Mouse (Mus musculus) adrenal gland, postnatal 25 days (tissue): ENCODE data around the gene Paqr7. TPM values are rescaled to one million over a fixed set of nuclear protein-coding genes. Genes with fewer than 3 reads are reported as not detected.

Experiments
- DNase-seq: peaks from one replicate; pipeline ENCODE4 v3.0.0; 2021; ENCODE audit warnings: mixed read lengths
- long read RNA-seq: library from polyadenylated mRNA; stranded (forward); transcript quantifications from one replicate; pipeline ENCODE4 v2.0.0, GENCODE M21; 2021
- total RNA-seq: library from RNA; stranded (reverse); gene quantifications from 2 replicates; pipeline ENCODE4 v1.2.3, GENCODE M21; 2021

Paqr7 gene
- total RNA-seq, result 39.9 and 63.1 TPM in 2 replicates
- long read RNA-seq, transcript Paqr7-205 (3 exons, 890 nt), result minor isoform, 13 of 118 reads
- long read RNA-seq, transcript Paqr7-201 (2 exons, 2,351 nt), result major isoform, 51 of 118 reads
- long read RNA-seq, partial matches to known transcripts, result 50 of 118 reads
- long read RNA-seq, other reads (novel, unspliced or antisense), result 4 of 118 reads

DNA sequence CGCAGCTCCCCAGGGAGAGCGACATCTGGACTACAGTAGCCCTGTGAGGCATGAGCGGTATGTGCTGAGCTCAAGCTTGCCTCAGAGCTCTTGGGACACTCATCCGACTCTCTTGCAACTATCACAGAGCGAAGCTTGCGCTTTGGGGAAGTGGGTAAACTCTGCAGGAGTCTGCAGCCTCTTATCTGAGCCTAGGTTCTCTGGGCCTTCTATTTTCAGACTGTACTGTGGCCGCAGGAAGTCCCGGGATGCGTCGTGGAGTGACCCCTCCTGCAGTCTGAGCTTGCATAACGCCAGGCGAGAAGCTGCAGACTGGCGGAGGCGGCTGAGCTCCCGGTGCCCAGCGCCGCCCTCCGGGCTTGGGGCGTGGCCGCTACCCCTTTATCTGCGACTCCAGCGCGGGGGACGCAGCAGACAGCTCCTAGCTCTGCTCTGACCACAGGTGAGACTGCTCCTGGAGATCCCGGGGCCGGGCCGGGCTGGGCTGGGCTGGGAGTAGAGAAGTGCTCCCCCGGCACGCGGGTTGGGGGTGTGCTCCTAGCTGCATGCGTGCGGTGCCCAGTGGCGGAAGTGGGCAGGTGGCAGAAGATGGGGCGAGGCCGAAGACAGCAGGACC lies at the start of gene Paqr7:
TSS of gene Paqr7 (plus strand) at position 103 of the 616 bp plus-strand sequence.
- peak; percentile 87 for DNase-seq

DNA sequence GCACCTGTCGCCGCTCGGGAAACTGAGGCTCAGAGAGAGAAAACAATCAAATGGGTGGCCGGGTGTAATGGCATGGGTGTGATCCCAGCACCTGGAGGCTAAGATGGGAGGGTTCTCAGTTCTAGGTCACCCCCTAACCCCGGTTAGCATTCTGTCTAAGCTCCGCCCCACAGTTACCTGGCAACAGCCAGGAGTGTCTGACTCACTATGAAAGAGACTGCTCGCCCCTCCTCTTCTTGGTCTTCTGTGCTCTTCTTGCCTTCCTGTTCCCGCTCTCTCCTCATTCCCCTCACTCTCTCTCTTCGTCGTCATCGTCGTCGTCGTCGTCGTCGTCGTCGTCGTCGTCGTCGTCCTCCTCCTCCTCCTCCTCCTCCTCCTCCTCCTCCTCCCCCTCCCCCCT lies 48.5 kb upstream of the Paqr7 start:
- DNase-seq, result no peak

DNA sequence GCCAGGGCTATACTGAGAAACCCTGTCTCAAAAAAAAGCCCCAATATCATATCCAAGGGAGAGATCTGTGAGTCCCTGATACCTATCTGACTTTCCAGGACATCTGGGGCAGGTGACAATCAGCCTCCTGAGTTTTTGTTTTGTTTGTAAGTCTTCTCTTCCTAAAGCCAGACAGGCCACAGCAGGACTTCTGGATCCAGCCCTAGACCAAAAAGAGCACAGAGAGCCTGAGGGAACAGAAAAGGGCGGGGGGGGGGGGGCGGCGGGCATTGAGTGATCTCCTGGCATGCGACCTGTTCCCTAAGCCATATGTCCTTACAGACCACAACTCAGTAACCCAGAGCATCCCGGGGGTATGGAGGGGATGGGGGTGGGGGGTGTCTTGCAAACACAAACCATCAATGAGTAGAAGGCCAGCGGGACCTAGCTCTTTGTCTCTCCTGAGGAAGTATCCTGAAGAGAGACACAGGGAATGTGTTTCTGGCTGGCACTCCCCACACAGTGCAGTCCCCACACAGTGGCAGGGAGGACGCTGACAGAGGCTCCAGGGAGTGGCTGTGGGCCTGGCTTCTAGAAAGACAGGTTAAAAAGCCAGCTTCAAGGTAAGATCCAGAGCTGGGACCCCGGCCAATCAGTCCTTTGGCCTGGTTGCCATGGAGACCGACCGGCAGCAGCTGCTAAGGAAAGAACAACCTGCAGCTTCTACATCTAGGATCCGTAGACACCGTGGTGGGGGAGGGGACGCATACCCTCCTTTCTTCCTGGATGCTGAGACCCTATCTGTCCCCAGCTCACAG lies 46.7 kb upstream of the Paqr7 start:
- DNase-seq, result peak; percentile 15

DNA sequence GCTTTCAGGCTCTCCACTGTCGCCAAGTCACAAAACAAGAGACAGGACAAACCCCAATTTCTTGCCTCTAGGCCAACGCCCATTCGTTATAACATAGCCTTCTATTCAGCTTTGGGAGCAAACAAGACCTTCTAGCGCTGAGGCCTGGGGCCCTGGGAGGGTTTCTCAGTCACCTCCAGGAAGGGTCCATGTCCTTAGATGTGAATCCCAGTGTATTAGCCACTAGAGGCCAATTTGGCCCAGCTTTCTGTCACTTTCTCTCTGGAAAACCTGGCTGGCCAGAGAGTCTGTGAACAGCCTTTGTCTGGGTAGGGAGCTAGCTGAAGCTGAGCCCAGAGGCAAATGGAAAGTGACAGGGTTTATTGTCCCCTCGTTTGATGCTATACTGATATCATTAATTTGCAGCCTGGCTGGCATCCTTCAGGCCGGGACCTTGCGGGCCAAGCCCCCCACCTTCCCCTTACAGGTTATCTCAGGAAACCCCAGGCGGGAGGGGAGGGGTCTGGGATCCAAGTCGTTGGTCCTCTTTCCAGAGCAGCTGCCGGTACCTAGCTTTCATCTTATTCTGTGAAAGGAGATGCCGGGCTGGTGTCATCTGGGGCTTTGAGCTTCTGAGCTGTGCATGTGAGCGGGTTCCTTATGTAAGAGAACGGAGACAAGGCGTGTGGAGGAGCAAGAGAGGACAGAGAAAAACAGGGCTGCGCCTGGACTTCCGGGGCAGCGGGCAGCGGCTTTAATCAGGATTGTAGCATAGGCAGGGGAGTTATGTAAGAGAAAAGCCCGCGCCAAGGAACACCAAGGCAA lies 45.9 kb upstream of the Paqr7 start:
- DNase-seq, result no peak

DNA sequence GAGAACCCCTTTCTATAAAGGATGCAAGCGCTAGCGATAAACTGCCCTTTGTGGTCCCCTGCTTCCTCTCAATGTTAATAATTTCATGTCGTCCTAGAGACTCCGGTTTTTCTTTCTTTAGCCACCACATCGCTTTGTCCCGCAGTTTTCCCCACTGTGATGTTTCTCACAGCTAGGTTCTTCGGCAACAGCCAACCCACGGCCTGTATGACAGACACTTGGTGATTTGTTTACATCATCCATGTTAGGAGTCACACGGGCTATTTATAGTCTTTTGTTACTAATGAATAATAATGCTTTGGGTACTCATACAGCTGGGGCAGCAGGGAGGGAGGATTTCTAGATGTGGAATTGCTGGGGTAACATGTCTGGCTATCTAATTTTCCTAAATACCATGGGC lies 45.0 kb upstream of the Paqr7 start:
- DNase-seq, result no peak

DNA sequence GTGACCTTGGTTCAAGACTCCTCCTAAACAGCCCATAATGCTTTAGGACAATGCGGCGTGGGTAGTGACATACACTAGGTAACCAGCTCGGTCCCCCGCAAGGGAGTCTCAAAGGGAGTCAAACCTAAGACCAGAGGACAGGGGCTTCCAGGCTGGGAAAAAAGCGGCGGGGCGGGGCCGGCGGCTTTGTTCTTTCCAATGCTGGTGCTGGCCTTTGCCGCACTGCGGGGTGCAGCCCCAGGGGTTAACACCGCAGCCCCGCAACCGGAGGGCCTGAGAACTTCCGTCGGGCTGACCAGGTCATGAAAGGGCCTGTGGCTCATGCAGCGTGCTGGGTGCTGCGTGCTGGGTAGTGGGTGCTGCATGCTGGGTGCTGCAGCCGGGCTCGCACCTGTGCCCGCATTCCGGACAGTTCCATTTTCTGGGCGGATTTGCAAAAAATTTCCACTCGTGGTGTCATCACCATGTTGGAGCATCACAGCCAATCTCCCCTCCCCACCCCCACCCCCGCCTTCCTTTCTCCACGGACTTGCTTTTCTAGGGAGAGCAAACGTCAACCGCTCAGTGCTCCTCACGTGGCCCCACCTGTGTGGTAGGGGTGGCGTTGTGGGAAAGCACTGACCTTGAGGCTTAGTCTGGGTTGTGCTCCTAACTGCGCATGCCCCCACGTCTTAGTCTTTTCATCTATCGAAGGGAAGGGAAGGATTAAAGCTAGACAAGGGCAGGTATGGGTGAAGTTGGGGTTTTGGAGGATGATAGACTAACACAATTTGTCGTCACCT lies 42.7 kb upstream of the Paqr7 start:
- peak; percentile 38 for DNase-seq

DNA sequence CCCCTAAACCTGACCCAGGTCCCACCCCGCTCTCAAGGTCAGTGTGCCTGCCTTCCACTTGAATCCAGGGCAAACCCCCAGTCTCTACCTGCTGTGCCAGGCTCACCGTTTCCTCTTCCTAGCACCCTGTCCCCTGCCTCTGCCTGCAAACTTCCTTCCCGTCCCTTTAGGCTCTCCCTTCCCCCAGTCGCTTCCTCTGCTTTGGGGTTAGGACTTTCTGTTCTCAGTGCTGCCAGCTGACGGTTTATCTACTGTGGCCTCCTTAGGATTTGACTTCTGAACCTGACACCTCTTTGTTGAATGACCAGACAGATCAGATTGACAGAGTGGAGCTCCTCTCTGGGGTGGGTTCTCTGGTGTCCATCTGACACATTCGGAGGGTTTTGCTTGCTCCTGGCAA lies 41.2 kb upstream of the Paqr7 start:
- no peak for DNase-seq

DNA sequence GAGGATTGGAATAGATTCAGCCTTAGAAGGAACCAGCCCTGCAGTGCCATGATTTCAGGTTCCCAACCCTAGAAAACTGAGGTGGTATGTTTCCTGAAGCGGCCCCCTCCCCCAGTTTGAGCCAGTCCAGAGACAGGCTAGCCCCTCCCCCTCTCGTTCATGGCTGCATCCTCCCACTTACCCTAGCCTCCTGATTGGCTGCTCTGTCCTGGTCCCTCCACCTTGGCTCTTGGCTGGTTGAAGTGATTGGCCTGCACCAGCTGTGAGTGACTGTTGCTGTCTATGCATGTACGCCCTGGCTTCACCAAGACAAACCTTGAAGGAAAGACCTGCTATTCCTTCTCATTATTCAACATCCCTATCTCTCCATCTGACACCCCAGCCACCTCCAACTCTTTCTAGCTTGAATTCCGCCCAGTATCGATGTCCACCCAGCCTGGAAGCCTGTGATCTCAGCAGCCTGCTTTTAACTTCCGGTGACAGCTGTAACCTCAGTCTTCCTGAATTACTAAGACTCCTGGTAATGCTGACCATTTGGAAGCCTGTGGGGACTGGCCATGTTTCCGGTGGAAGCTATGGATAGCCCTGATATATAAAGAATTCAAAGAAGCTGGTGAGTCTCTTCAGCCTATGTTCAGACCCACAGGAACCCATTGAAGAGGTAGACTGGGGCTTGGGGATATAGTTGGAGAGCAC lies 39.2 kb upstream of the Paqr7 start:
- DNase-seq, result no peak

DNA sequence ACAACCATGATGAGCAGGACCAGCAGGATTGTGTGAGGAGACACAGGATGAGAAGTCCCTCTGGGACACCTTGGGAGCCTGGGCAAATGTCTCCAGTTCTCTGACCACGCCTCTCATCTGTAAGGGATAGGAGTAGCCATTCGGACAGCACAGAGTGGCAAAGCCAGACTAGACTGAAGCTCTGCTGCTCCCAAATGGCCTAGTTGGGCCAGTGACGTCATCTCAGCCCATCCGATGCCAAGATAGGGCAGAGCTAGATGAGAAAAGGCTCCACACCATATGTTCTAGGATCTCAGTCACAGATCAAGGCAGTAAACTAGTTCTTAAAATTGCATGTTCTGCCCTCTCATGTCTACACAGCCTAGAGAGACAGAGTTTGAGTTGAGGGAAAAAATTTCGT lies 37.6 kb upstream of the Paqr7 start:
- no peak for DNase-seq

DNA sequence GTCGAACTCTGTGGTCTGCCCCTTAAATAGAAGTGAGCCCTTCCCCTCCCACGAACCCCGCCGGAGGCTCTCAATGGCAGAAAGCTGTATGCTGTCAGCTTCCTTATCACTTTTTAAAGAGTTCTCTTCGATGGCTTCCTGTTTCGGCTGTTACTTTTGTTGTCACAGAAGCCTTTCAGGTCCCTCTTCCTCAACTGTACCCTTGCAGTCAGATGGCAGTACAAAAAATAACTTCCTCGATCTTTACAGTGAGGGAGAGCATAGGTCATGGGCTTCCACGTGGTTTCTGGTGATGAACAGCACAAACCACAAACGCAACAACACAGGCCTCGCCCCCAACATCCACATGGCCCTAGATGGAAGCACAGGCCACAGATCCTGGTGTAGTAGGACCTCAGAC lies 36.2 kb upstream of the Paqr7 start:
- DNase-seq, result no peak

DNA sequence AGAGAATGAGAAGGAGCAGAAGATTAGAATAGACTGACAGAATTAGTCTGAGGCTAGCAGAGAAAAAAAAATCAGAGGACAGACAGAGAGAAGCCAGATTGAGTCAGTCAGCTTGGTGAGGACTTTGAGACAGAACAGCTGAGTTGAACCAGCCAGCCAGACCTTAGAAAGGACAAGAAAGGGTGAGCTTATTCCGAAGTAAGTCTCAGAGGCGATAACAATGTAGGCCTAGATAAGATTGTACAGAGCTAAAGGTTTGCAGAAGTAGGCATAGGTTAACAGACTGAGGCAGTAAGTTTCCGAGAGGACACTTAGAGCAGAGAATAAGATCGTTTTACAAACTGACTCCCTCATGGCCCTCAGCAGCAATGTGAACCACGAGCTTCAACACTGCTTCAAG lies 35.2 kb upstream of the Paqr7 start:
- DNase-seq, result no peak

DNA sequence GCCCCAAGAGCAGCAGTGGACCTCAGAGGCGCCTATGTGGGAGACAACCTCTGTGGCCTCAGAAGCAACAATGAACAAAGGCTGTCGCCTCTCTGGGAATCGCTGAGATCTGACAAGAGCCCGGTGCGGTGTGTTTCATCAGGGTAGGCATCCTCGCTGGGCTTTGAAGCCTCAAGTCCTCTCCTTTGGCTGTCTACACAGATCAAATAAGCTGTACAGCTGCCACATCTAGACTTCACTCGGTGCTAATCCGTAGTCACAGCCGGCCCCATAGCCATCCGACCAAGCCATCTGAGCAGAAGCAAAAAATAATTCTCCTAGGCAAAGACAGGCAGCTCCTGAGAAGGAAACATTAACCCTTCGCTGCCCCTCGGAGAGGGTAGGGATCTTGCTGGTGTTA lies 30.7 kb upstream of the Paqr7 start:
- no peak for DNase-seq

DNA sequence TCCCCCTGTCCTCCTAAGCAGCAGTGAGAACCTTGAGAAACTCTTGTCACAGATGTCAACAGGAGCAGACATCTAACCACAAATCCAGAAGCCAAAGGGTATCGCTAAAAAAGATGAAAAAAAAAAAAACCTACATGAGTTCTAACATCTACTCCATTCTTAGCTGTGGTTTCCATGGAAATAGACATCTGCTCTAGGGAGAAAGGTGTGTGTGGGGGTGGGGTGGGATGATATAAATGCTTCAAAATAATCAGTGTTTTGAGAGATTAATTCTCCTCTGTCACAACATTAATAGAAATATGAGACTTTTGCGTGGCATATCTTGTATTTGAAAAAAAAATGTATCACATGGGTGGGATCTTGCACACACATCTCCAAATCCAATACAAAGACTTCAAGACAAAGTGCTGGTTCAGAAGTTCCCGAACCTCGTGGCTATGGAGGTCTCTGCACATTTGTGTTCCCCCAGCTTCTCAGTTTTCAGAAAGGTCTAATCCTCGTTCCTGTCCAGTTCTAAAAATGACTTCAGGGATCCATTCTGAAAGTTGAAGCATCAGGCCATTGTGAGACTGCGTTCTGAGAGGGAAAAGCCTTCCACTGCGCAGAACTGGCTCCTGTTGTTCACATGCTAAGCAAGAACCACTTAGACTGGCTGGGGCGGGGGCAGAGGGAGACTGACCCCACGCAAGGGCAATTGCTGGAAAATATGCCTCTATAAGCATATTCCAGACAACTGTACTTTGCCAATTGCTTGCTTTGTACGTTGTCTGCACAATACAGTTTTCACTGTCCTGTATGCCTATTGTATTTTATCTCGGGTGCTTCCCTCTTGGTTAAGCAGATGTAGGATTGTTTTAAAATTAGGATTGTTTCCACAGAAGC lies 29.9 kb upstream of the Paqr7 start:
- no peak for DNase-seq

DNA sequence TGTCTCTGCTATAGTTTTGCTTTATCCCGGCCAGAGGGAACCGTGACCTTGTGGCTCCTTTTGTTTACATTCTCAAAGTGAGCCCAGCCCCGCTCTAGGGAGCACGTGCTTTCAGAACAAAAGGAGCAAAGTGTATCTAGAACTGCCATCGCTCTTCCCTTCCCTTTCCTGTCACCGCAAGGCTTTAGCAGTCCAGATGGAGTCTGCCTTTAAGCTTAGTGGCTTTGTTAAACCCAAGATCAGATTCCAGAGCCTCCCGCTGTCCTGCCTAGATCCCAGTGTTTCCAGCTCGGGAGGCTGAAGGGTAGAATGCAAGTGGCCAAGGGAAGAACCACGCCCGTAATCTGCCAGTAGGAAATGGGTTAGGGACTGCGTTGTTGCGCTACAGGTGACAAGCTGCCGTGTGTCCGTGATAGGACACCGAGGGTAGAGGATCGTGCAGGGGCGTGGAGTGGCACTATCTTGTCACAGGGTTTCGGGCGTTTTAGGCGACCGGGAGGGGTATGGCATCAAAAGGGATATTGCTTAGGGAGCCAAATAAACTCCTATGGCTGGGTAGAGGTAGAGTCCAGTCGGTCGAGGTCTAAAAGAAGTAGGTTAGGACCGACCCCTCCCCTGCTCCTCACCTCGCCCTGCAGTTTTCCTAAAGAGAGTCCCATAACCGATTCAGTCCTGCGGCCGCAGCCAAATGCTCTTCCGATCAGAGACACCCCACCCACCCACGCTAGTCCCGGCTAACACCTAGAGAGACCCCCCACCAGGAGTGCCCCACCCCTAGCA lies 28.9 kb upstream of the Paqr7 start:
- DNase-seq, result no peak

DNA sequence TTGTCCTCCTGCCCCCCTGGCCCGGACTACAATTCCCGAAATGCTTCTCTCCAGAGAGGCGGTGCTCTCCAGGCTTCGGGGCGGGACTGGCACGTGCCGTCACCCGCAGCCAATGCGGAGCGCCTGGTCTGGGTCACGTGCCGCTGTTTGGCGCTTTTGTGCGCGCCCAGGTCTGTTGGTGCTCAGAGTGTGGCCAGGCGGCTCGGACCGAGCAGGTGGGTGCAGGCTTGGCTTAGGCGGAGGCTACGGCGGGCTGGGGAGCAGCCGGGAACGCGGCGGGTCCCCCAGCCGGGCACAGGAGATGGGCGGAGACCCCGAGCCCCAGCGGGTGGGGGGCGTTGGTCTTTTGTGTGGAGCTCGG lies 28.3 kb upstream of the Paqr7 start, which contains the start of gene Stmn1:
TSS of gene Stmn1 (plus strand) at position 106 of the 361 bp plus-strand sequence.
- DNase-seq, result peak; percentile 95

DNA sequence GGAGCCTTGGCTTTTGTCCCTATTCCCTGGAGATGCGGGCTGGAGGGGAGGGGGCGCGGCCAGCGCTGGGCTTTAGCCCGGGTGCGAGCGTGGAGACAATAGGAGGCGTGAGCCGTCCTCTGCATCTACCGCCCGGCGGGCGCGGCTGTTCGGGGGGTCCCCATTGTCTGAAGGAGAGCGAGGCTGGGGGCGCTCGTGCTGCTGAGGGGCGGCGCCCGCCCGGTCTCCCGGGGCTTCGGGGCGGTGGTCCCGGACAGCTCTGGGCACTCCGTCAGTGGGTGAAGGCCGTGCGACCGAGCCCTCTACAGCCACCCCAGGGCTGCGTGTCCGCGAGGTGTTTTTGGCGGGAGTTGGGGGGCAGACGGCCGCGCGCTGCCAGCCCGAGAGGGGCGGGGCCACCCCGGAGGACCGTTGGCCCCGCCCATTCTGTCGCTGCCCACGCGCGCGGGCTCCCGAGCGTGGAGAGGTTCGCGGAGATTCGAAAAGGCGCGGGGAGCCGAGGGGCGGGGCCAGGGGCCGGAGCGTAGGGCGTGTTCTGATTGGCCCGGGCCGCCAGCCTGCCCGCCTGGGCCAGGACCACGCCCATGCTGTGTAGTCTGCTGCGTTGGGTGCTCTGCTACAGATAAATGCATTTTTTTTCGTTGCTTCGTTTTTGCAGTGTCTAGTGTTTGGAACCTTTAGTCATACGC lies 27.8 kb upstream of the Paqr7 start:
- DNase-seq, result peak; percentile 98

DNA sequence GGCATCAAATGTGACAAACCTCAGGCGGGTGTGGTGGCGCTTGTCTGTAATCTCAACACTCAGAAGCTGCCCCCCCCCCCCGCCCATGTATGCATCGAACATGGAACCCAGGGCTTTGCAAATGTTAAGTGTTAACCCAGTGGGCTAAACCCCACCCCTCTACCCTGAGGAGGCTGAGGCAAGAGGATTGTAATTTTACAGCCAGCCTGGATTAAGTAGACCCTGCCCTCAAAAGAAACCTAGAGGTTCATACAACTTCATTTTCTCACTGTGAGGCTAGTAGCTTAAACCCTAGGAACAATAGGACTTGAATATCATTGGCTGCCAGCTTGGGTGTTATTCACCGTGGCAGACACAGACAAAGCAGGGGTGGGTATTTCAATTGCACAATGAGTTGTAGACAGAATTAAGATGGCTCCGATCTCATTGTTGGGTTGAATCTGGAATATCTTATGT lies 27.1 kb upstream of the Paqr7 start:
- DNase-seq, result no peak

DNA sequence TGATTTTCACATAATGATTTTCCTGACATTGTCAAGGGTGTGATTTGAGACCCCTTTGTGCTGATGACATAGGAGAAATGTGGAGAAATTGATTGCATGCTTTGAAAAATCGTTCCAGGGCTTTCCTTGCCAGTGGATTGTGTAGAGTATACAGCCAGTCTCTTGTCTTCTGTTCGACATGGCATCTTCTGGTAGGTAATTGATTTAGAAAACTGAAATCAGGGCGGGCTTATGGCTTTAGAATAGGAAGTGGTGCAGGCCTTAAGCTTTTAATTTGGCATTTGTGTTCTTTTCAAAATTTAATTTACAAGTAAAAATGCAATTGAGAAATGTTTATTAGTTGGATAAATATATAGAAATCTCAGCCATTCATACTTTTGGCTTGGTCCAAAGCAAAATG lies 26.5 kb upstream of the Paqr7 start:
- DNase-seq, result no peak

DNA sequence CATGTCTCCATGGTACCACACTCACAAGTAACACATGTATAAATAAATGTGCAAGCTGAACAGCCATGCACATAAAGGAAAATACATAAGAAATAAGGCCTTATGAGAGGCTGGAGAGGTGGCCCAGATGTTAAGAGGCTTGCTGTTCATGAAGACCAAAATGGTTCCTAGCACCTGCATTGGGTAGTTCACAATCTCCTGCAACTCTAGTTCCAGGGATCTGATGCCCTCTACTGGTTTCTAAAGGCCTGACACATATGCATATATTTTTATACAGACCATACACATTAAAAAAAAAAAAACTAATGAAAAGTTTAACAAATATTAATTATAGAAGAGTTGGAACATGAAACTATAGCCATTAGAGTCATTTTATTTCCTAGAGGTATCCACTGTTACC lies 25.0 kb upstream of the Paqr7 start:
- no peak for DNase-seq
